Mouse (Mus musculus) WW6 (cell line): ENCODE measurements around the gene Atf4.

Experiments
- DNase-seq: peaks from one replicate; pipeline ENCODE4 v3.0.0-alpha.2; 2013; ENCODE audit warnings: low read depth, low spot score

Gene Atf4

GRCm38 (mm10) chr15:80280646-80281045, 25.7 kb downstream of the Atf4 start:
- no peak for DNase-seq

GRCm38 (mm10) chr15:80286851-80287415, 31.9 kb downstream of the Atf4 start, which contains the start of gene Cacna1i:
Gene Cacna1i (plus strand): TSS chr15:80287238.
- DNase-seq: no peak

GRCm38 (mm10) chr15:80288036-80288435, 33.1 kb downstream of the Atf4 start:
- no peak for DNase-seq

- DNase-seq: peak; percentile 89
Measured at GRCm38 (mm10) chr15:80289436-80289835, 34.5 kb downstream of the Atf4 start.

GRCm38 (mm10) chr15:80297146-80297545, 42.2 kb downstream of the Atf4 start:
- DNase-seq: no peak

GRCm38 (mm10) chr15:80303779-80304178, 48.8 kb downstream of the Atf4 start:
- DNase-seq: no peak

GRCm38 (mm10) chr15:80304188-80304587, 49.2 kb downstream of the Atf4 start:
- DNase-seq: no peak

- no peak for DNase-seq
Measured at GRCm38 (mm10) chr15:80306146-80306545, 51.2 kb downstream of the Atf4 start.
